Mouse (Mus musculus) A20 (cell line): Measurements from ENCODE around the gene Dapk3.
"Not testable (repeated sequence)": the region's sequence is repeated elsewhere in the genome, so short reads cannot be mapped to it uniquely, and the experiment has no call there.

Source experiments
- DNase-seq: peaks from one replicate; pipeline ENCODE4 v3.0.0-alpha.2; 2011; ENCODE audit warnings: low read depth, low spot score

The Dapk3 gene

GRCm38 (mm10) chr10:81200605-81201287 is 17.9 kb downstream of the Dapk3 start:
- DNase-seq: no peak

GRCm38 (mm10) chr10:81201807-81202758 is 19.3 kb downstream of the Dapk3 start, which contains the start of gene Nmrk2:
Gene Nmrk2, minus strand, starts transcription at chr10:81202051.
- no peak for DNase-seq

GRCm38 (mm10) chr10:81202978-81203720 is 20.3 kb downstream of the Dapk3 start:
- DNase-seq: no peak

- no peak for DNase-seq
Measured at GRCm38 (mm10) chr10:81204137-81204536, 21.3 kb downstream of the Dapk3 start.

- no peak for DNase-seq
Measured at GRCm38 (mm10) chr10:81210154-81210553, 27.3 kb downstream of the Dapk3 start.

- DNase-seq: no peak
Measured at GRCm38 (mm10) chr10:81216260-81216659, 33.5 kb downstream of the Dapk3 start.

GRCm38 (mm10) chr10:81216810-81217209 is 34.0 kb downstream of the Dapk3 start:
- no peak for DNase-seq

GRCm38 (mm10) chr10:81217267-81217666 is 34.5 kb downstream of the Dapk3 start:
- DNase-seq: peak; percentile 54

- peak; percentile 82 for DNase-seq
Measured at GRCm38 (mm10) chr10:81217964-81218363, 35.2 kb downstream of the Dapk3 start.

- peak; percentile 79 for DNase-seq
Measured at GRCm38 (mm10) chr10:81221402-81222015, 38.7 kb downstream of the Dapk3 start.

- not testable (repeated sequence) for DNase-seq
Measured at GRCm38 (mm10) chr10:81223731-81224130, 40.9 kb downstream of the Dapk3 start.

- no peak for DNase-seq
Measured at GRCm38 (mm10) chr10:81229735-81230437, 47.1 kb downstream of the Dapk3 start.

GRCm38 (mm10) chr10:81230438-81231332 is 47.9 kb downstream of the Dapk3 start, which contains the start of gene Atcay:
Gene Atcay, minus strand, starts transcription at chr10:81230833.
- no peak for DNase-seq

- no peak for DNase-seq
Measured at GRCm38 (mm10) chr10:81231436-81231835, 48.6 kb downstream of the Dapk3 start.

- DNase-seq: peak; percentile 98
Measured at GRCm38 (mm10) chr10:81232580-81233225, 49.9 kb downstream of the Dapk3 start, which contains the start of gene Zfr2. Gene Zfr2, plus strand, starts transcription at chr10:81233155.

- DNase-seq: no peak
Measured at GRCm38 (mm10) chr10:81233226-81233585, 50.4 kb downstream of the Dapk3 start.

- no peak for DNase-seq
Measured at GRCm38 (mm10) chr10:81234206-81234605, 51.4 kb downstream of the Dapk3 start.

GRCm38 (mm10) chr10:81236471-81237268 is 53.9 kb downstream of the Dapk3 start:
- no peak for DNase-seq
